Mouse (Mus musculus): ENCODE data around the gene Qrsl1.
A peak's percentile ranks its signal among the peaks of the same experiment; 100 is the strongest.

Qrsl1 gene

GRCm38 (mm10) chr10:43870752-43871151, 30.8 kb downstream of the Qrsl1 start:
- DNase-seq (ENCODE audit: low spot score): peak; percentile 38

GRCm38 (mm10) chr10:43856351-43856750, 45.2 kb downstream of the Qrsl1 start:
- no peak for DNase-seq (ENCODE audit: low spot score)

- DNase-seq (ENCODE audit: low spot score): no peak
These were observed 45.6 kb downstream of the Qrsl1 start for GRCm38 (mm10) chr10:43855916-43856315.

GRCm38 (mm10) chr10:43851898-43852297, 49.6 kb downstream of the Qrsl1 start:
- no peak for DNase-seq (ENCODE audit: low spot score)

GRCm38 (mm10) chr10:43849478-43849877, 52.1 kb downstream of the Qrsl1 start:
- DNase-seq (ENCODE audit: low spot score): no peak

- no peak for DNase-seq (ENCODE audit: low spot score)
These were observed 55.4 kb downstream of the Qrsl1 start for GRCm38 (mm10) chr10:43846141-43846622.

- no peak for DNase-seq (ENCODE audit: low spot score)
These were observed 56.1 kb downstream of the Qrsl1 start for GRCm38 (mm10) chr10:43845442-43845841.

- no peak for DNase-seq (ENCODE audit: low spot score)
These were observed 60.1 kb downstream of the Qrsl1 start for GRCm38 (mm10) chr10:43841441-43841840.

GRCm38 (mm10) chr10:43832868-43833267, 68.7 kb downstream of the Qrsl1 start:
- no peak for DNase-seq (ENCODE audit: low spot score)

- no peak for DNase-seq (ENCODE audit: low spot score)
These were observed 71.1 kb downstream of the Qrsl1 start for GRCm38 (mm10) chr10:43830251-43831018.

- no peak for DNase-seq (ENCODE audit: low spot score)
These were observed 72.9 kb downstream of the Qrsl1 start for GRCm38 (mm10) chr10:43828686-43829015.

GRCm38 (mm10) chr10:43827958-43828685, 73.4 kb downstream of the Qrsl1 start:
- no peak for DNase-seq (ENCODE audit: low spot score)

- DNase-seq (ENCODE audit: low spot score): peak; percentile 69
These were observed 74.5 kb downstream of the Qrsl1 start for GRCm38 (mm10) chr10:43826773-43827621.

GRCm38 (mm10) chr10:43825696-43826095, 75.8 kb downstream of the Qrsl1 start:
- peak; percentile 71 for DNase-seq (ENCODE audit: low spot score)

- DNase-seq (ENCODE audit: low spot score): no peak
These were observed 76.8 kb downstream of the Qrsl1 start for GRCm38 (mm10) chr10:43824713-43825112.

Data from testis, postnatal 14 days (tissue).